Mouse (Mus musculus): ENCODE results near the gene Myrip. TPM values are rescaled to one million over a fixed set of nuclear protein-coding genes. Genes with fewer than 3 reads are reported as not detected.
"Not testable (repeated sequence)": the region's sequence is repeated elsewhere in the genome, so short reads cannot be mapped to it uniquely, and the experiment has no call there.

Gene Myrip
- 47.7 and 57.5 TPM in 2 replicates for polyA plus RNA-seq (2012; rRNA removed)

DNA sequence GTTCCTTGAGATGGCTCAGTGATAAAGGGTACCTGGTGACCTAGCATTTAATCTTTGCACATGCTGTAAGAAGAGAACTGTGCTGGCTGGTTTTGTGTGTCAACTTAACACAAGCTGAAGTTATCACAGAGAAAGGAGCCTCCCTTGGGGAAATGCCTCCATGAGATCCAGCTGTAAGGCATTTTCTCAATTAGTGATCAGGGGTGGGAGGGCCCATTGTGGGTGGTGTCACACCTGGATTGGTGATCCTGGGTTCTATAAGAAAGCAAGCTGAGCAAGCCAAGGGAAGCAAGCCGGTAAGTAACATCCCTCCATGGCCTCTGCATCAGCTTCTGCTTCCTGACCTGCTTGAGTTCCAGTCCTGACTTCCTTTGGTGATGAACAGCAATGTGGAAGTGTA is at the start of gene Myrip:
Myrip (plus strand) TSS at position 301 of the 400 bp plus-strand sequence.
- not testable (repeated sequence) for H3K4me3 ChIP-seq (ENCODE audit: insufficient read depth, low read length); H3K27ac ChIP-seq (ENCODE audit: insufficient read depth, low read length); H3K4me1 ChIP-seq (ENCODE audit: control insufficient read depth, insufficient read depth, low read length)

DNA sequence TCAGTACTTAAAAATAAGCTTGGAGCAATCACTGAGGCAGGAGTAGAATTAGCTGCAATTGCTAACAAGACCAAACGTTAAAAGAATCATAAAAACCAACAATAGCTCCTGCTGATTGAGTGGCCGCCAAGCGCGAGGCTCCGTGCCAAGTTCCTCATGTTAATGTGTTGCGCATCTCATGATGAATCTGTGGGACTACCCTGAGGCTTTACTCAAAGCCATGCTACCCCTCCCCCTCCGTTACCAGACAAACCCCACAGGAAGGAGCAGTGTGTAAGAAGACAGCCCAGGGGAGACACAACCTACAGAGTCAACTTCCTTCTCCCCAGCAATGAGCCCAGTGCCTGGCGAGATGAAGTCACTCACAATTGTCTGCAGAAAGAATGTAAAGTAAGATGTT is 41.5 kb upstream of the Myrip start:
- no peak overlapping the region for H3K4me3 ChIP-seq (ENCODE audit: insufficient read depth, low read length)
- TF ChIP-seq CTCF (IDR thresholded peaks at IDR 0.05; ENCODE audit: extremely low read depth, insufficient read depth, low read length), result no peak
- TF ChIP-seq POLR2A (IDR thresholded peaks at IDR 0.05; ENCODE audit: extremely low read depth, insufficient read depth, low read length), result no peak
- no peak overlapping the region for H3K27ac ChIP-seq (ENCODE audit: insufficient read depth, low read length)
- no peaks in the 10 kb centered on the region for H3K4me1 ChIP-seq (ENCODE audit: control insufficient read depth, insufficient read depth, low read length)

DNA sequence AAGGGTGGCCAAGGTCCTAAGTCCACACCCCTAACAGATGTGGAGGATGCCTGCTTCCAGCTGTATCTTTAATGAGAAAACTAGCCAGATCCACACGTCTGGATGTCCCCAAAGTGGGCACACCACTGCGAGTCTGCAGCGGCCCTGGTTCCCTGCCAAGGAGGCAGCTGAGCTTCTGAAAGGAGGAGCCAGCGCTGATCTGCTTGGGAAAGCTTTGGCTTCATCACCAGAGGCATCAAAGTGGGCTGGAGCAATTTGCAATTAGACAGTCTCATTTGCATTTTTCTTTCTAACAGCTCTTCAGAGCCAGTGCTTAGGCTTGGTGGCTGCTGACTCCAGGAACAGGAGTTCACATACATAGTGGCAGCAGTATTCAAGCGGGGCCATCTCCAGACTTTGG is 37.3 kb upstream of the Myrip start:
- H3K27ac ChIP-seq (ENCODE audit: insufficient read depth, low read length), result no peak overlapping the region
- TF ChIP-seq CTCF (IDR thresholded peaks at IDR 0.05; ENCODE audit: extremely low read depth, insufficient read depth, low read length) (no peak), POLR2A (IDR thresholded peaks at IDR 0.05; ENCODE audit: extremely low read depth, insufficient read depth, low read length) (no peak)
- H3K4me1 ChIP-seq (ENCODE audit: control insufficient read depth, insufficient read depth, low read length), result no peaks in the 10 kb centered on the region

DNA sequence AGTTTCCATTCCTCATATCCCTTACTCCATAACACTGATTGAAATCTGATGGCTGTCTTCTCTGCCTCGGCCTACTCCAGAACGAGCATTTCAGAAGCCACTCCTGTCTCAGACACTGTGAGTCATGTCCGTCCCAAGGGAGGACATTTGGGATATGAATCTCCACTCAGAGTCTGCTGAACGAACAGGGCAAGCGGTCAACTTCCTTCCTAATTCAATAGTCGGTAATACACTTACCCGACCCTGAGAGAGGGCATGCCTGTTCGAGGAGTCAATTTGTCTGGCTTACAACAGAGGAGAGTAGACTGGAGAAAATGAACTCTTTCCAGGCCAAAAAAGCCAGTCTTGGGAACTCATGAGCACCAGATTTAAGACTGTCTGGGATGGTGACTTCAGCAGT is 28.2 kb upstream of the Myrip start:
- TF ChIP-seq CTCF (IDR thresholded peaks at IDR 0.05; ENCODE audit: extremely low read depth, insufficient read depth, low read length) (no peak), POLR2A (IDR thresholded peaks at IDR 0.05; ENCODE audit: extremely low read depth, insufficient read depth, low read length) (no peak)

More for the DNA sequence above, 37.3 kb upstream of the Myrip start:
- H3K4me3 ChIP-seq (ENCODE audit: insufficient read depth, low read length), result no peak overlapping the region

DNA sequence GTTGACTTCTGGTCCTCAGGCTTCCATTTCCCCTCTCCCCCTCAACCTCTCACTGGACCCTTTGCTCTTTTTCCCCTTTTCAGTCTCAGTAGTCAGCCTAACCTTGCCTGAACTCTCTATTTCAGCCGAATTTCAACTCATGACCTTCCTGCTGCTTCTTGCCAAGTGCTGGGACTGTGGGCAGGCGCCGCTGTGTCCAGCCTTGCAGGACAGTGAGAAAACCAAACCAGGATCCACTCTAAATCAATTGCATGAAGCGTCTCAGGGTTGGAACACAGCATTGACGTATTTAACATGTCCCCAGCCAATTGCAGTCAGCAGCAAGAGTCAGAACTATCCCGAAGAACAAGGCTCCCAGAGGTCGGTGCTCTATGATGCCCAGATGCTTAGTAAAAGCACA is 26.1 kb upstream of the Myrip start:
- H3K4me3 ChIP-seq (ENCODE audit: insufficient read depth, low read length), result no peak overlapping the region
- H3K4me1 ChIP-seq (ENCODE audit: control insufficient read depth, insufficient read depth, low read length), result no peaks in the 10 kb centered on the region
- no peak overlapping the region for H3K27ac ChIP-seq (ENCODE audit: insufficient read depth, low read length)
- no peak for TF ChIP-seq CTCF (IDR thresholded peaks at IDR 0.05; ENCODE audit: extremely low read depth, insufficient read depth, low read length)
- TF ChIP-seq POLR2A (IDR thresholded peaks at IDR 0.05; ENCODE audit: extremely low read depth, insufficient read depth, low read length), result no peak

More for the DNA sequence above, 28.2 kb upstream of the Myrip start:
- Histone ChIP-seq H3K27ac (ENCODE audit: insufficient read depth, low read length) (no peak overlapping the region), H3K4me3 (ENCODE audit: insufficient read depth, low read length) (no peak overlapping the region), H3K4me1 (ENCODE audit: control insufficient read depth, insufficient read depth, low read length) (no peaks in the 10 kb centered on the region)

DNA sequence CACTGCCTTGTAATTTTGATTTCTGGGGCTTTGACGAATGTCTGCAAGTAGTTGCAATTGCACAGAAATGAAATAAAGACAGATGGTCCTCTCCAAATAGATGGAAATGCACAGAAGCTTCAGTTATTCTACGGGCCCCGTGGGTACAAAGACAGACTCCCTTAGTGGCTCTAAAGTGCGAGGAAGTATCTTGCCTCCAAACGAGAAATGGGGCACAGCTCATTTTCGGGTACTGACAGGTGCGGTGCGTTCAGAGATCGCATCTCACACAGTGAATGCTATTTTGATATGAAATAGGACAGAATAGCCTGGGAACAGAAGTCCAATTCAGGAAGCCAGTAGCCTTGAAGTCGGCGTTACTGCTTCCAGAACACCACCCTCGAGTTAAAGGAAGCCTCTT is 20.2 kb upstream of the Myrip start:
- no peak for TF ChIP-seq POLR2A (IDR thresholded peaks at IDR 0.05; ENCODE audit: extremely low read depth, insufficient read depth, low read length)
- no peak for TF ChIP-seq CTCF (IDR thresholded peaks at IDR 0.05; ENCODE audit: extremely low read depth, insufficient read depth, low read length)
- Histone ChIP-seq H3K4me1 (ENCODE audit: control insufficient read depth, insufficient read depth, low read length) (no peaks in the 10 kb centered on the region; the same call in 1 of the 2 replicates), H3K4me3 (ENCODE audit: insufficient read depth, low read length) (no peak overlapping the region), H3K27ac (ENCODE audit: insufficient read depth, low read length) (peak overlapping the region; percentile 14; the same call in 1 of the 2 replicates)

GRCm38 (mm10) chr9:120282461-120283047 is 18.8 kb upstream of the Myrip start:
- peak overlapping the region; percentile 35; the same call in 1 of the 2 replicates for H3K27ac ChIP-seq (ENCODE audit: insufficient read depth, low read length)

DNA sequence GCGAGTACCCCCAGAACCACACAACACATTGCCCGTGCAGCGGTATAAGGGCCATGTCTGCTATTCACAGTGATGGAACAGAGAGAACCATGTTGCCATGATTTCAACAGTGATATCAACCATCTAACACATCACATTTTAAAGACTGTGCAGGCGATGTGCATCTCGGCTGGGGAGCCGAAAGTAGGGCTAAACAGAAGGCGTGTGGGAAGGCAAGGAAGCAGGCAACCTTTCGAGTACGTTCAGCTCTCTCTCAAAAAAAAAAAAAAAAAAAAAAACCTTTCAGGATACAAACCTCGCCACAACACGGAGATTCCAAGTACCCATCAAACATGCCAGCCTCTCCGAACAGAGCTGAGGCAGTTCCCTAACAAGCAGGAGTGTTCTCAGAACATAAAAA is 17.8 kb upstream of the Myrip start:
- Histone ChIP-seq H3K27ac (ENCODE audit: insufficient read depth, low read length) (peak overlapping the region; percentile 5; the same call in 1 of the 2 replicates), H3K4me3 (ENCODE audit: insufficient read depth, low read length) (no peak overlapping the region), H3K4me1 (ENCODE audit: control insufficient read depth, insufficient read depth, low read length) (no peaks in the 10 kb centered on the region; the same call in 1 of the 2 replicates)
- TF ChIP-seq CTCF (IDR thresholded peaks at IDR 0.05; ENCODE audit: extremely low read depth, insufficient read depth, low read length), result no peak
- TF ChIP-seq POLR2A (IDR thresholded peaks at IDR 0.05; ENCODE audit: extremely low read depth, insufficient read depth, low read length), result no peak

More at GRCm38 (mm10) chr9:120282461-120283047, 18.8 kb upstream of the Myrip start:
- no peak for TF ChIP-seq POLR2A (IDR thresholded peaks at IDR 0.05; ENCODE audit: extremely low read depth, insufficient read depth, low read length)
- no peak for TF ChIP-seq CTCF (IDR thresholded peaks at IDR 0.05; ENCODE audit: extremely low read depth, insufficient read depth, low read length)
- Histone ChIP-seq H3K4me1 (ENCODE audit: control insufficient read depth, insufficient read depth, low read length) (no peaks in the 10 kb centered on the region; the same call in 1 of the 2 replicates), H3K4me3 (ENCODE audit: insufficient read depth, low read length) (no peak overlapping the region)

DNA sequence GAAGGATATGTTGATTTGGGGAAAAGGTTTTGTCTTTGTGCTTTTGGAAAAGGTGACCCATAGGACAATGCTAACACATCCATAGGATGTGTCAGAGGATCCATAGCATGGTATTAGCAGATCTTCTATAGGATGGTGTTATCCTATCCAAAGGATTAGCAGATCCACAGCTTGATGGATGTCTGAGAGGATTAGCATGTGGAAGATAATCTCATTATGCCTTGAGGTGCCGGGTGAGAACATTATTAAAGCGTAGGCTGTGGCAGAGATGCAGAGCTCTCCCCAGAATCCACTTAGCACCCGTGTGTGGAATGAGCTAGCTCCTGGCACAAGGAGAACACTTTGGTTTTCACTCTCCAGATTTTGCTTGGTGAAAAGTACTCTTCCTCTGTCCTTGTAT is 13.3 kb upstream of the Myrip start:
- TF ChIP-seq CTCF (IDR thresholded peaks at IDR 0.05; ENCODE audit: extremely low read depth, insufficient read depth, low read length), result no peak
- no peak for TF ChIP-seq POLR2A (IDR thresholded peaks at IDR 0.05; ENCODE audit: extremely low read depth, insufficient read depth, low read length)

GRCm38 (mm10) chr9:120290375-120290774 is 10.9 kb upstream of the Myrip start:
- H3K4me1 ChIP-seq (ENCODE audit: control insufficient read depth, insufficient read depth, low read length), result no peaks in the 10 kb centered on the region
- no peak overlapping the region for H3K4me3 ChIP-seq (ENCODE audit: insufficient read depth, low read length)
- no peak for TF ChIP-seq POLR2A (IDR thresholded peaks at IDR 0.05; ENCODE audit: extremely low read depth, insufficient read depth, low read length)
- TF ChIP-seq CTCF (IDR thresholded peaks at IDR 0.05; ENCODE audit: extremely low read depth, insufficient read depth, low read length), result no peak
- H3K27ac ChIP-seq (ENCODE audit: insufficient read depth, low read length), result no peak overlapping the region

More for the DNA sequence above, 13.3 kb upstream of the Myrip start:
- no peak overlapping the region for H3K4me3 ChIP-seq (ENCODE audit: insufficient read depth, low read length)
- no peak overlapping the region for H3K27ac ChIP-seq (ENCODE audit: insufficient read depth, low read length)
- H3K4me1 ChIP-seq (ENCODE audit: control insufficient read depth, insufficient read depth, low read length), result no peaks in the 10 kb centered on the region; the same call in 1 of the 2 replicates

Data from cortical plate, adult 2 months (tissue).